Mouse (Mus musculus) cortical plate, adult 2 months (tissue): Measurements from ENCODE around the gene Fitm2.

Source experiments
- CTCF ChIP-seq: fragments of 200-500 bp; IDR thresholded peaks from 2 replicates; pipeline ENCODE4 v1.5.1; 2011; ENCODE audit warnings: mild to moderate bottlenecking, control low read depth, low read length; ENCODE audit not compliant: insufficient read depth; ENCODE audit errors: extremely low read depth
- POLR2A ChIP-seq: fragments of 200-500 bp; IDR thresholded peaks from 2 replicates; pipeline ENCODE4 v1.6.1; 2011; ENCODE audit warnings: mild to moderate bottlenecking, low read length, control low read depth; ENCODE audit not compliant: insufficient read depth; ENCODE audit errors: extremely low read depth

- TF ChIP-seq POLR2A: no peak
- no peak for TF ChIP-seq CTCF
Observed at GRCm38 (mm10) chr2:163450668-163451295, 21.6 kb downstream of the Fitm2 start.
